Mouse (Mus musculus) kidney, adult 2 months (tissue): ENCODE data around the gene Hba-a1.

Source experiments
- CTCF ChIP-seq: fragments of 200-500 bp; conservative IDR thresholded peaks from 2 replicates; pipeline ENCODE4 v1.5.1; 2011; ENCODE audit warnings: low read depth, mild to moderate bottlenecking, control low read depth, low read length, moderate library complexity, mixed read lengths; ENCODE audit not compliant: insufficient read depth, insufficient read length
- POLR2A ChIP-seq: fragments of 200-500 bp; IDR thresholded peaks from one replicate; pipeline ENCODE4 v1.6.1; 2011; ENCODE audit warnings: low read depth, low read length, control low read depth

- TF ChIP-seq CTCF (no peak), POLR2A (no peak)
These were observed 1.7 kb upstream of the Hba-a1 start for GRCm38 (mm10) chr11:32281416-32282144.
